Mouse (Mus musculus) midbrain, postnatal 0 days (tissue): ENCODE results near the gene Slc5a6. TPM values are rescaled to one million over a fixed set of nuclear protein-coding genes. Genes with fewer than 3 reads are reported as not detected.
A peak's percentile ranks its signal among the peaks of the same experiment; 100 is the strongest.

Experiments
- ATAC-seq: fragments of 200-750 bp; cut with Nextera tagmentation; 2 replicates; pipeline ENCODE4 v1.8.0; 2017; ENCODE audit warnings: moderate number of reproducible peaks, mild to moderate bottlenecking, moderate TSS enrichment, moderate library complexity; ENCODE audit not compliant: low FRiP score
- DNase-seq: peaks from one replicate; pipeline ENCODE4 v3.0.0-alpha.2; 2015; ENCODE audit warnings: low spot score
- H3K27ac ChIP-seq: fragments of 300-500 bp; sonication (generic); 2 replicates; pipeline ENCODE4 v1.5.1; 2014; ENCODE audit warnings: low read depth, mild to moderate bottlenecking, low read length, mixed read lengths
- H3K27me3 ChIP-seq: fragments of 300-500 bp; sonication (generic); 2 replicates; pipeline ENCODE4 v1.6.1; 2014; ENCODE audit warnings: low read length, control low read depth, mixed read lengths; ENCODE audit not compliant: insufficient read depth
- H3K36me3 ChIP-seq: fragments of 300-500 bp; sonication (generic); 2 replicates; pipeline ENCODE4 v1.6.1; 2014; ENCODE audit warnings: low read length, control low read depth, mixed read lengths; ENCODE audit not compliant: insufficient read depth
- H3K4me1 ChIP-seq: fragments of 300-500 bp; sonication (generic); 2 replicates; pipeline ENCODE4 v1.6.1; 2014; ENCODE audit warnings: mild to moderate bottlenecking, control low read depth, antibody characterized with exemption, low read length, mixed read lengths; ENCODE audit not compliant: insufficient read depth
- H3K4me2 ChIP-seq: fragments of 300-500 bp; sonication (generic); 2 replicates; pipeline ENCODE4 v1.6.1; 2014; ENCODE audit warnings: low read depth, mild to moderate bottlenecking, low read length, mixed read lengths; ENCODE audit not compliant: poor library complexity, severe bottlenecking
- H3K4me3 ChIP-seq: fragments of 300-500 bp; sonication (generic); 2 replicates; pipeline ENCODE4 v1.5.1; 2014; ENCODE audit warnings: low read depth, mild to moderate bottlenecking, low read length, moderate library complexity
- H3K9ac ChIP-seq: fragments of 300-500 bp; sonication (generic); replicated peaks from 2 replicates; pipeline ENCODE4 v1.6.1; 2014; ENCODE audit warnings: mild to moderate bottlenecking, low read length, moderate library complexity, mixed read lengths; ENCODE audit not compliant: poor library complexity, severe bottlenecking
- H3K9me3 ChIP-seq: fragments of 300-500 bp; sonication (generic); 2 replicates; pipeline ENCODE4 v1.6.1; 2016; ENCODE audit warnings: low read length, control low read depth
- CTCF ChIP-seq: IDR thresholded peaks from 2 replicates; pipeline ENCODE4 v1.5.1; 2016; ENCODE audit warnings: antibody characterized with exemption, mild to moderate bottlenecking
- WGBS: fragments of 180-500 bp; shearing (Covaris S2); extraction: QIAGEN DNeasy Blood & Tissue Kit; methylation state at CpG from one replicate; pipeline ENCODE4 v1.1.7; 2014; 5-methylcytosine and 5-hydroxymethylcytosine counted together
- polyA plus RNA-seq: library from polyadenylated mRNA; unstranded; fragments of >200 nt; fragmentation: Nextera tagmentation; extraction: Ambion mirVana; gene quantifications from 2 replicates; pipeline ENCODE4 v1.2.1, GENCODE M21; 2015
- total RNA-seq: library from RNA; depleted of rRNA; stranded (reverse); fragments of >200 nt; gene quantifications from 2 replicates; pipeline ENCODE4 v1.2.3, GENCODE M21; 2014

The Slc5a6 gene
- total and polyA plus RNA-seq, 2 experiments from 2014 or later: 32.3 to 44.9 TPM

DNA sequence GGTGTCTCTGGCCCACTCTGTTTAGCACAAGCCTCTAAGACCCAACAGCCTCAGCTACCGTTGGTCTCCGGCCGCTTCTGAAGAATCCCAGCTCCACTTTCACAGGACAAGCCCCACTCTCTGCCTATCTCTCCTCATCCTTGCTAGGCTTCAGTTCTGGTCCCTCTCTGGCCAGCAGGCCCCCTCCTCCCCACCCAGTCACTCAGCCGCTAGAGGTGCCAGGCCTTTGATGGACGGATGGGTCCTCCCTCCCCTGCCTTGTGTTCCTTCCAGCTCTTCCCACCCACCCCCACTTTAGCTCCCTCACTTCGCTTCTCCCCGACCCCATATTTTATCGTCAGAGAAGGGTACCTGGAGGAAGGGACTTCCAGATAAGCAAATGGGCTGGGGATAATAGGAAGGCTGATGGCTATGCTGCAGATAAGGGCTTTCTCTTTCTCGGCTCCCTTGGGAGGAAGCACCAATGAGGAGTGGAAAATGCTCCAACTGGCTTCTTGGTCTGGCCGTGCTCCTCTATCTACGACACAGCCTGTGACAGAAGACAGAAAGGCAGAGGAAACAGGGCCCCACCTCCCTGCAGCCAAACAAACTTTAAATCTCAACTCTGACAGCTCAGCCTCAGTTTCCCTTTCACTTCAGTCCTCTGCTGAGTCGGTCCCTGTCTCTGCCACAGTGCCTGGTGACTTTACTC, 34.4 kb upstream of the Slc5a6 start:
- no peak overlapping the region for H3K27ac ChIP-seq
- no peak overlapping the region for H3K4me2 ChIP-seq
- no peak for TF ChIP-seq CTCF
- DNase-seq (no peak), ATAC-seq (no peak)
- H3K9ac ChIP-seq: no peak overlapping the region
- no peak overlapping the region for H3K4me3 ChIP-seq
- H3K4me1 ChIP-seq: no peaks in the 10 kb centered on the region
- no peaks in the 10 kb centered on the region for H3K27me3 ChIP-seq
- WGBS: 32% methylated on average over 12 of the region's 12 CpGs
- H3K36me3 ChIP-seq: peaks cover 7% of the 10 kb centered on the region
- H3K9me3 ChIP-seq: no peaks in the 10 kb centered on the region

DNA sequence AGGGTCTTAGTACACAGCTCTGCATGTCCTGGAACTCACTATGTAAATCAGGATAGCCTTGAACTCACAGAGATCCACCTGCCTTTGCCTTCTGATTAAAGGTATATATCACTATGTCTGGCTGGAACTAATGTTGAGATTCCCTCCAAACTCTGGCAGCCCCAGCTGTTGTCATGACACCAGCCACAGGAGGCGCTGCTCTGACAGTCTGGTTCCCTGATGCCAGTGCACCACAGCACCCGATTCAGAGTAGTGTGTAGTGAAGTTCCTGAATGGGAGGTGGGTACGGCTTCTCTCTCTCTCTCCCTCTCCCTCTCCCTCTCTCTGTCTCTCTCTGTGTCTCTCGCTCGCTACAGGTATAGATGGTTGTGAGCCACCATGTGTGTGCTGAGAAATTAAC, 33.6 kb upstream of the Slc5a6 start:
- DNase-seq: peak; percentile 74
- Histone ChIP-seq H3K27ac (no peak overlapping the region), H3K36me3 (peaks cover 15% of the 10 kb centered on the region), H3K9ac (no peak overlapping the region), H3K4me1 (no peaks in the 10 kb centered on the region), H3K27me3 (no peaks in the 10 kb centered on the region), H3K9me3 (no peaks in the 10 kb centered on the region), H3K4me2 (no peak overlapping the region), H3K4me3 (no peak overlapping the region)
- peak; percentile 74 for TF ChIP-seq CTCF
- 9% methylated on average over 5 of the region's 5 CpGs for WGBS
- 0 out of 2 replicates have a peak, but pooled peaks have one; percentile 33 for ATAC-seq

DNA sequence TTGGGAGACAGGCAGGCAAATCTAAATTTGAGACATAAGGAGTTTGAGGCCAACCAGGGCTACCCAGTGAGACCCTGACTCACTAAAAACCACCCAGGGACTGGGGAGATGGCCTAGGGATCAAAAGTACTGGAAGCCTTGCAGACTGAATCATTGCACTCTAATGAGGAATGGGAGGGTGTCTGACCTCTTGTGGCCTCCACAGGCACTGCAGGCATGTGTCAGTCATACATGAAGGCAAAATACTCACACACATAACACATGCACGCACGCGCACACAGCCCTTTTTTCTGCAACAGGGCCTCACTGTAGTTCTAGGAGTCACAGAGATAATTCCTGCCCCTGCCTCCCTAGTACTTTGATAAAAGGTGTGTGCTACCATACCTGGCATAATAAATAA, 32.7 kb upstream of the Slc5a6 start:
- H3K9ac ChIP-seq: no peak overlapping the region
- no peaks in the 10 kb centered on the region for H3K27me3 ChIP-seq
- DNase-seq (peak; percentile 50), ATAC-seq (no peak)
- H3K4me2 ChIP-seq: no peak overlapping the region
- H3K9me3 ChIP-seq: no peaks in the 10 kb centered on the region
- TF ChIP-seq CTCF: peak; percentile 79
- H3K4me3 ChIP-seq: no peak overlapping the region
- peaks cover 24% of the 10 kb centered on the region for H3K36me3 ChIP-seq
- WGBS: 67% methylated on average over 3 of the region's 3 CpGs
- H3K4me1 ChIP-seq: no peaks in the 10 kb centered on the region
- H3K27ac ChIP-seq: no peak overlapping the region

DNA sequence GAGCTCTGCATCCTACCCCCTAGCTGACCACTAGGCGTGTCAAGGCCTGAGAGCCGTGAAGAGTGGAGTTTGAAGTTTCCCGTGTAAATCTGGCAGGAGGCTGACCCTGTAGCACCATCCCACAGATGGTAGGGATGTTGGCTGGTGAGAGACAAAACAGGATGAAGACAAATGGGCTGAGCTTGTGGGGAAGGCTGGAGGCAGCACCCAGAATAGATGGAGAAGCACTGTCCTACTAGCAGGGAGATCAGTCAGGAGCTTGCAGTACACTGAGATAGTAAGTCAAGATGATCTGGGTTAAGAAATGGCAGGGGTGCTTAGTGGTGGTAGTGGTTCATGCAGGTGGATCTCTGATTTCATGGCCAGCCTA, 32.1 kb upstream of the Slc5a6 start:
- no peak overlapping the region for H3K9ac ChIP-seq
- WGBS: 62% methylated on average over 3 of the region's 3 CpGs
- ATAC-seq (no peak), DNase-seq (no peak)
- H3K36me3 ChIP-seq: peaks cover 30% of the 10 kb centered on the region
- no peak overlapping the region for H3K4me2 ChIP-seq
- no peaks in the 10 kb centered on the region for H3K27me3 ChIP-seq
- TF ChIP-seq CTCF: no peak
- H3K4me3 ChIP-seq: no peak overlapping the region
- H3K4me1 ChIP-seq: no peaks in the 10 kb centered on the region
- H3K27ac ChIP-seq: no peak overlapping the region
- H3K9me3 ChIP-seq: no peaks in the 10 kb centered on the region

DNA sequence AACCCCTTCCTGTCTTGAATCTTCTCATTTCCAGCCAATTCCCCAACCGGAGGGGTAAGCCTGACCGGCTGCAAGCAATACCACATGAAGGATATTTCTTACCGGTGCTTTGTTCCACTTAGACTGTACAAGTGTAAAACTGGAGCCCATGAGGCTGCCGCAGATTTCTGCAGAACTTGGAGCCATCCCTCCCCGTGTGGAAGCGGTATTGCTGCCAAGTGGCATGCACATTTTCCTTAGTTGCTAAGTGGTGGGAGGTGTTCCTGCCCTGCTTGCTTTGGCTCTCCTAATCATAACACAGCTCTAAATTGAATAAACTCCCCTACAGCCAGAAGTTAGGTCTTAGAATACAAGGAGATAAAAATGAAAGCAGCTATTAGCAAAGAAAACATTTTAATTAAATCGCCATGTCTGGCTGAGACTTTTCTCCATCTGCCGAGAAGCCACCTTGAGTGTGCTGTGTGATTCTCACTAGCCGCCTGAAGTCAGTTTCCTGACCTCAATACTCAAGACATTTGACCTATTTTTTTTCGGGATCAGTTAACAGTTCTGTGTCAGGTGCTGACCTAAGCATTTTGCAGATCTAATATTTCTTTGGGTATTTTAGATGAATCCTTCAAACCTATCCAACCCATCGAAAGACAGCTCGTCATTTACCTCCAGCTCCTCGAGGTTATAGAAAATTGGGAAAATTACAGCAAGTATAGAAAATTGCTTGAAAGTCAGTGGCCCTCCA, 31.5 kb upstream of the Slc5a6 start:
- Histone ChIP-seq H3K4me1 (no peaks in the 10 kb centered on the region), H3K27ac (no peak overlapping the region), H3K4me3 (no peak overlapping the region), H3K27me3 (no peaks in the 10 kb centered on the region), H3K4me2 (no peak overlapping the region), H3K36me3 (peaks cover 35% of the 10 kb centered on the region), H3K9me3 (no peaks in the 10 kb centered on the region), H3K9ac (no peak overlapping the region)
- 78% methylated on average over 13 of the region's 13 CpGs for WGBS
- TF ChIP-seq CTCF: no peak
- no peak for ATAC-seq
- DNase-seq: no peak

DNA sequence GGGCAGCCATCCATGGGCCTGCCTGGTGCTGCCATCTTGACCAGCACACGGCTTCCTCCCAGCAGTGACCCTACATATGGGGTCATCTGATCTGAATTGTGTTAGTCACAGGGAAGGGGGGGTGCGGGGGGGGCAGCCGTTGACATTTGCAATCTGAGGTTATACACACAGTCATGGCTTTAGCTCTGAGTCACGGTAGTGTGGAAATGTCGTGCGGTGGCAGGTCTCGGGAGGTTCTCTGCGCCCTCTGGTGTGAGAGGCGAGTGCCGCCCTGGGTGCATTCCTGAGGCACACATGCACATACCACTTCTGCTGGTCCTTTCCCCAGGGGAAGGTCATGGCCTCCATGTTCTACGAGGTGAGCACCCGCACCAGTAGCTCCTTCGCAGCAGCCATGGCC, 27.6 kb upstream of the Slc5a6 start:
- H3K4me1 ChIP-seq: no peaks in the 10 kb centered on the region
- 90% methylated on average over 13 of the region's 13 CpGs for WGBS
- H3K36me3 ChIP-seq: peaks cover 70% of the 10 kb centered on the region
- no peak for ATAC-seq
- no peaks in the 10 kb centered on the region for H3K27me3 ChIP-seq
- H3K27ac ChIP-seq: no peak overlapping the region
- no peaks in the 10 kb centered on the region for H3K9me3 ChIP-seq
- no peak overlapping the region for H3K4me3 ChIP-seq
- H3K9ac ChIP-seq: no peak overlapping the region
- no peak overlapping the region for H3K4me2 ChIP-seq
- DNase-seq: no peak
- no peak for TF ChIP-seq CTCF
